Mouse (Mus musculus) cortical plate, adult 2 months (tissue): ENCODE data around the gene Farsa. TPM values are rescaled to one million over a fixed set of nuclear protein-coding genes. Genes with fewer than 3 reads are reported as not detected.

Source experiments
- H3K27ac ChIP-seq: fragments of 200-500 bp; 2 replicates; pipeline ENCODE4 v1.5.1; 2012; ENCODE audit warnings: low read length, control low read depth, inconsistent platforms; ENCODE audit not compliant: insufficient read depth
- H3K4me1 ChIP-seq: fragments of 200-500 bp; 2 replicates; pipeline ENCODE4 v1.6.1; 2011; ENCODE audit warnings: low read length; ENCODE audit not compliant: control insufficient read depth, insufficient read depth
- H3K4me3 ChIP-seq: fragments of 200-500 bp; 2 replicates; pipeline ENCODE4 v1.5.1; 2011; ENCODE audit warnings: mild to moderate bottlenecking, low read length, control low read depth; ENCODE audit not compliant: insufficient read depth
- CTCF ChIP-seq: fragments of 200-500 bp; IDR thresholded peaks from 2 replicates; pipeline ENCODE4 v1.5.1; 2011; ENCODE audit warnings: mild to moderate bottlenecking, control low read depth, low read length; ENCODE audit not compliant: insufficient read depth; ENCODE audit errors: extremely low read depth
- POLR2A ChIP-seq: fragments of 200-500 bp; IDR thresholded peaks from 2 replicates; pipeline ENCODE4 v1.6.1; 2011; ENCODE audit warnings: mild to moderate bottlenecking, low read length, control low read depth; ENCODE audit not compliant: insufficient read depth; ENCODE audit errors: extremely low read depth
- polyA plus RNA-seq: library from polyadenylated mRNA; depleted of rRNA; stranded (reverse); fragments of >200 nt; gene quantifications from 2 replicates; pipeline ENCODE4 v1.2.3, GENCODE M21; 2012

Gene Farsa
- polyA plus RNA-seq, 1 experiment: 58.7 TPM

GRCm38 (mm10) chr8:84834866-84835855 is 21.6 kb upstream of the Farsa start:
- TF ChIP-seq POLR2A: no peak
- no peak for TF ChIP-seq CTCF
- no peak overlapping the region for H3K4me3 ChIP-seq
- H3K4me1 ChIP-seq: no peaks in the 10 kb centered on the region; the same call in 1 of the 2 replicates
- H3K27ac ChIP-seq: no peak overlapping the region

DNA sequence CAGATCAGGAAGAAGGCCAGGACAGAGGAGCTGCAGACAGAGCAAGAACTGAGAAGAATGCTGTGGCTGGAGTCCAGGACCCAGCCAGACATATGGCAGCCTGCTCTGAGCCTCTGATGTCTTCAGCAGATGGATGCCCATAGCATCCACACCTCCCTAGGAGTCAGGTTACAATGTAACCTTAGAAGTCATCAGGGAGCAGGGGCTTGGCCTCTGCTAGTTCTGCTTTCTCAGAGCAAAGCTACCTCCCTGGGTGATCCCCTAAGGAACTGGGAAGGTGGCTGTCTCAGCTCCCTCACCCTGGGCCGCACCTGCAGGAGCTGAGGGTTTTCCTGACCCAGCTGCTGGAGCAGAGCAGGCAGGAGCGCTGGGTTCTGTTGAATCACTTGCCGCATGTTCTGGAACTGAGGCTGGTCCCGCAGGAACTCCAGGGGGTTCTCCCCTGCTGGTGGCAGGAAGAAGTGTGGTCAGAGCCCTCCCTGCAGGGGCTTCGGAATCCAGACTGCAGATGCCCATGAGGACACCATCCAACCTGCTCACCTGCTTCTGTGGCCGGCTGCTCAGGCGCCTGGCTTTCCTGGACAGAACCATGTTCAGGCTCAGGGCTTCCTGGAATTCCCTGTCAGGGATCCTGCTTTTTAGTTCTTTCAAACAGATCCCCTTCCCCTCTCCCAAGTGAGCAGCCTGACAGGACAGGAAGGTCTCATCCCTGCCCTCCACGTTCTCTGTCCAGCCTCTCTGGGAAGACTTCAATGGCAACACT is 19.5 kb upstream of the Farsa start:
- H3K27ac ChIP-seq: no peak overlapping the region
- TF ChIP-seq POLR2A: no peak
- no peaks in the 10 kb centered on the region; the same call in 1 of the 2 replicates for H3K4me1 ChIP-seq
- H3K4me3 ChIP-seq: no peak overlapping the region

DNA sequence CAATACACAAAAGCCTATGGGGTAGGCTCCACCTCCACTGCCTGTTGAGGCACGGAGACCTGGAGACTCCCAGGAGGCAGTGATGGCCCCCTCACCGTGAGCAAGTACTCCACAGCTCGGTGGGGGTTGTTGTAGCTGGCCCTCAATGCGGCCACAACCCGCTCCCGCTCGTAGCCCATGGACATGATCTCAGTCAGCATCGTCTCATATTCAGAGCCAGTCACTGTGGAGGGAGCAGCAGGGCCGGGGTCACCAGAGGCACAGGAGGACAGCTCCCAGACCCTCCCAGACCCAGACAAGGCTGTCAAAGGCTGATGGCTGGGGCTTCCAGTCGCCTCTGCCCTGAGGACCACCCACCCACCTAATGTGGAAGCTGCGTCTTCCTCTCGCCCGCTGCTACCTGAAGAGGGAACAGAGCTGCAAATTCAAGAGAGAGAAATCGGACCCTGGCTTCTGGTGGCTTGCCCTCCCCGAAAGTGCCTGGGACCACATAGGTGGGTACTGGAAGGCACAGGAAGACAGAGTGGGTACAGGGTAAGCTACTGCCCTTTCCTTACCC is 18.8 kb upstream of the Farsa start:
- Histone ChIP-seq H3K27ac (no peak overlapping the region), H3K4me3 (no peak overlapping the region), H3K4me1 (no peaks in the 10 kb centered on the region; the same call in 1 of the 2 replicates)
- TF ChIP-seq POLR2A (no peak), CTCF (no peak)

- no peaks in the 10 kb centered on the region; the same call in 1 of the 2 replicates for H3K4me1 ChIP-seq
- no peak overlapping the region for H3K4me3 ChIP-seq
- H3K27ac ChIP-seq: no peak overlapping the region
- TF ChIP-seq POLR2A (no peak), CTCF (no peak)
Measured at GRCm38 (mm10) chr8:84838513-84838912, 18.3 kb upstream of the Farsa start.

- TF ChIP-seq CTCF: no peak
- no peak for TF ChIP-seq POLR2A
- Histone ChIP-seq H3K4me3 (peak overlapping the region; percentile 76; the same call in 1 of the 2 replicates), H3K27ac (no peak overlapping the region), H3K4me1 (no peaks in the 10 kb centered on the region)
Measured at GRCm38 (mm10) chr8:84839411-84839810, 17.4 kb upstream of the Farsa start.

GRCm38 (mm10) chr8:84839875-84840247 is 16.9 kb upstream of the Farsa start:
- H3K4me1 ChIP-seq: no peaks in the 10 kb centered on the region
- no peak overlapping the region for H3K27ac ChIP-seq
- H3K4me3 ChIP-seq: peak overlapping the region; percentile 76
- TF ChIP-seq POLR2A (no peak), CTCF (no peak)

GRCm38 (mm10) chr8:84840248-84840999 is 16.4 kb upstream of the Farsa start, which contains the start of gene Rad23a:
Rad23a (minus strand) TSS chr8:84840665.
- TF ChIP-seq CTCF (no peak), POLR2A (peak; percentile 77)
- peak within 1 kb of the TSS; percentile 76 for H3K4me3 ChIP-seq
- H3K27ac ChIP-seq: no peak within 1 kb of the TSS
- H3K4me1 ChIP-seq: no peaks in the 10 kb centered on the region

GRCm38 (mm10) chr8:84841514-84841913 is 15.3 kb upstream of the Farsa start:
- Histone ChIP-seq H3K4me3 (no peak overlapping the region), H3K27ac (no peak overlapping the region), H3K4me1 (no peaks in the 10 kb centered on the region)
- TF ChIP-seq POLR2A (no peak), CTCF (no peak)
